Mouse (Mus musculus): ENCODE measurements around the gene Ntf5.
"Not testable (repeated sequence)": the region's sequence is repeated elsewhere in the genome, so short reads cannot be mapped to it uniquely, and the experiment has no call there.

The Ntf5 gene

GRCm38 (mm10) chr7:45413113-45413863 is at the start of gene Ntf5:
TSS of gene Ntf5 (plus strand) at chr7:45413695.
- no peak for DNase-seq (ENCODE audit: low read depth, low spot score)

GRCm38 (mm10) chr7:45363983-45364382 is 49.5 kb upstream of the Ntf5 start:
- DNase-seq (ENCODE audit: low read depth, low spot score): no peak

- DNase-seq (ENCODE audit: low read depth, low spot score): peak; percentile 19
These were observed 47.5 kb upstream of the Ntf5 start for GRCm38 (mm10) chr7:45365742-45366651.

- DNase-seq (ENCODE audit: low read depth, low spot score): no peak
These were observed 46.9 kb upstream of the Ntf5 start, which contains the start of gene Ppfia3 for GRCm38 (mm10) chr7:45366652-45367019. TSS of gene Ppfia3 (minus strand) at chr7:45367019.

- DNase-seq (ENCODE audit: low read depth, low spot score): peak; percentile 92
These were observed 46.2 kb upstream of the Ntf5 start for GRCm38 (mm10) chr7:45367020-45367880.

DNA sequence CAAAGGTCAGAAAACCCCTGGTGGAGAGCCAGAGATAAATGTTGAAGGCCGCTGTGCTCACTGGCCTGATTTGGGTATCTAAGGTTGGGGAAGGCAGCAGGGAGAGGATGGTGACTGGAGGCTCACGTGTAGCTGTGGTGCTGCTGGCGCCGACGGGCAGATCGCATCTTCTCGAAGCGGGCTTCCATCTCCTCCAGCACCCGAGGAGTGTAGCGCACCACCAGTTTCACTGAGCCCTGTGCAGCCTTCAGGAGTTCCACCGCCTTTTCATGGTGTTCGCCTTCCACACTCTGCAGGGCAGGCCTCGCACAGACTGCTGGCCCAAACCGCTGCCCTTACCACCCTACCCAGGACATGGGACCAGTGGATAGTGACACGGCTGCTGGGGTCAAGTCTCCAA is 45.3 kb upstream of the Ntf5 start:
- DNase-seq (ENCODE audit: low read depth, low spot score): no peak

DNA sequence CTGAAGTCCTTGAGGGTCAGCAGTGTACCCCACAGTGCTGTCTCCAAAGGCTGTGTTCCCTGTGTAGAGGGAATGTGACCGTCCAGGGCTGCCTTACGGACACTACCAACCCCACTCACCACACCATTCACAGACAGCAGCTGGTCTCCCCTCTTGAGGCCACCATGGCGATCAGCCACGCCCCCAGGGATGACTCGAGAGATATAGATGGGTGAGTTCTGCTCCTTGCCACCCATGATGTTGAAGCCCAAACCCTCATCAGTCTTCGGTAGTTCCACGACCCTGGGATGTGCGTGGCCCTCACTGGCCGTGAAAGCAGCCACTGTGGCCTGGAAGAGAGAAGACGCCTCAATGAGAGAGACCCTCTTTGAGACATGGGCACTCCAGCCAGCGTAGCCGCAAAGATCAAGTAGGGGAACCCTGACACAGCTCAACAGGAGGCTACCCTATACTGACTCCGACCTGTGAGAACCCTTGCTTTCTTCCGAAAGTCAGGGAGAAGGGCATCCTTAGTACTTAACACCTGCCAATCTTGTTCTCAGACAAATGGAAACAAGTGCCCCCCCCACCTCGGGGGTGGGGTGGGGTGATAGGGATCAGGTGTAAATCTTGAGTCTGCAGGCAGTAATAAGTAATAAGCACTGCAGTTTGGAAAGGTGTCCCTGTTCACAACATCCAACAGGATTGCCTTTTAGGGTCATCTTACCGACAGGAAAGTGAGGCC is 44.3 kb upstream of the Ntf5 start:
- no peak for DNase-seq (ENCODE audit: low read depth, low spot score)

GRCm38 (mm10) chr7:45369836-45370474 is 43.5 kb upstream of the Ntf5 start:
- no peak for DNase-seq (ENCODE audit: low read depth, low spot score)

DNA sequence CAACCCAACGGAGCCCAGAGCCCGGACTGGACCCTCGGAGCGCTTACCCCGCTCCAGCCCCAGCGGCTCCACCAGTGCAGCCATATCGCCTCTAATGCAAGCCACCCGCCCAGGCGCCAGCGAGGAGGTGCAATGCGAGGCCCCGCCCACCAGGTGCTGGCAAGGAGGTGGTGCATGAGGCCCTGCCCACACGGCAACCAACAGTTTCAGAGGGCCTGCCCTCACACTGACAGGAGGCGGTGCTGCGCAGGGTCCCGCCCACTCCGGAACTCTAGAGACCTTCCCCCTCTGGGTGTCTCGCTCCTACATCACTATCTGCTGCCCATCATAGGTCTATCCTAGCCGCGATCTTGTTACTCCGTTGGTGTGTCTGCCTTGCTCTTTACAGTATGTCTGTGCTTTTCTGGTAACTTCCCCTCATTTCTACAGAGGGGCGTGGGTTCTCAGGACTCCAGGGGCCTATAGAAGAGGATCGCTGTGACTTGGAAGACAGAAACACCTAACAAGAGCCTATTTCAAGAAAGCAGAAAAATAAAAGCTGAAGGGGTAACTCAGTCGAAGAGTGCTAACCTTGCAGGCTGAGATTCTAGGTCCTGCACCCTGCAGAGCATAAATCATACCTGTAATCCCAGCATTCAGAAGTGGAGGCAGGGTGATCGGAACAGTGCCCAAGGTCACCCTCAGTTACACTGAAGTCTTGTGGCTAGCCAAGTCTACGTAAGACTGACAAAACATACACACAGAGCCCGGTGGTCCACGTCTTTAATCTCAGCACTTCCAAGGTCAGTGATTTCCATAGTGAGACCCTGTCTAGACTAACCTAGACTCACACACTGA is 42.8 kb upstream of the Ntf5 start, which contains the start of gene Lin7b:
TSS of gene Lin7b (minus strand) at position 109 of the 837 bp plus-strand sequence.
- peak; percentile 77 for DNase-seq (ENCODE audit: low read depth, low spot score)

DNA sequence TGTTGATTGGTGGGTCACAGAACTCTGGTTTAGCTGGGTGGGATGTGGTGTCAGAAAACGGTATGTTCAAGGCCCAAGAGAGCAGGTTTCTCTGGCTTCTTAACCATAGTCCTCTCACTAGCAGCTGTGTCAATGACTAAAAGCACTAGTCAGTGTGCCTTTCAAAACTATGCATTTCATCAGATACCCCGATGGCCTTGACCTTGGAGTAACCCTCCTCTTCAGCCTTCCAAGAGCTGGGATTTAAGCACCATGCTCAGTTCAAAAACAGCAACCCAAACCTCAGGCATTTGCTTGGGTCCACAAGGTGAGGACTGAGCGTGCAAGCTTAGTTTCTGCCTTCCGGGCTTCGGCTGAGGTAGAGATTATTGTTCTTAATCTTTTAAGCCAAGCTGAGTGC is 41.1 kb upstream of the Ntf5 start:
- DNase-seq (ENCODE audit: low read depth, low spot score): no peak

DNA sequence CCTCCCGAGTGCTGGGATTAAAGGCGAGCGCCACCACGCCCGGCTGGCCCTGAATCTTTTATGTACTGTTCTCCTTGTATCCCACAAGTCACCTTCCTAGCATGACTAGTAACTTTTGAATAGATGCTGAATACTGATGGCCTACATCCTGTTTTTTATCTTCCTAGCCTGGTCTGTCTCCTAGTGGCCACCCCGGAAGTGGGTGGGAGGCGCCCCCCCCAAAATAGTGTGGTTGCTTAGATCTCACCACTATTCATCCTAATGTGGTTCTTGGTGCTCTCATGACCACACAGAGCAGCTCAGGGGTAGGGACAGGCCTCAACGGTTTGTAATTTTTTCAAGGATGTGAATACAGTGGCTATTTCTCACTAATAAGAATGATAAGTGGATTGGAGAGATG is 38.9 kb upstream of the Ntf5 start:
- DNase-seq (ENCODE audit: low read depth, low spot score): no peak

DNA sequence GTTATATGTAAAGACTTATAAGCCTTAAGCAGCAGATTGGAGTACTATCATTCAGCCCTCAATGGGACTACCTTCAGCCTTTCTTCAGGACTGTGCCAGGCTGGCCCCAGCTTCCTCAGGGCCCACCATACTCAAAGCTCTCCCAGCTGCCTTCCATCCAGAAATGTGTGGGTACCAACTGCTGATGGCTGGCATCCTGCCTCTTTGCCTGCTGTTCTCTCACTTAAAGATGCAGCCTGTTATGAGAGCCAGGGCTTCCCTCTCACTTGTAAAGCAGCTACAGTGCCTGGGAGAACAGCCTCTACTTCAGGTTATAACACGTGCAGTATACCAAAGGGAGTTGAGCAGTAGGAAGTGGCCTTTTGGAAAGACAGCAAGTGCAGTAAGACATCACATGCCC is 37.4 kb upstream of the Ntf5 start:
- DNase-seq (ENCODE audit: low read depth, low spot score): no peak

- DNase-seq (ENCODE audit: low read depth, low spot score): no peak
These were observed 27.4 kb upstream of the Ntf5 start for GRCm38 (mm10) chr7:45386077-45386476.

DNA sequence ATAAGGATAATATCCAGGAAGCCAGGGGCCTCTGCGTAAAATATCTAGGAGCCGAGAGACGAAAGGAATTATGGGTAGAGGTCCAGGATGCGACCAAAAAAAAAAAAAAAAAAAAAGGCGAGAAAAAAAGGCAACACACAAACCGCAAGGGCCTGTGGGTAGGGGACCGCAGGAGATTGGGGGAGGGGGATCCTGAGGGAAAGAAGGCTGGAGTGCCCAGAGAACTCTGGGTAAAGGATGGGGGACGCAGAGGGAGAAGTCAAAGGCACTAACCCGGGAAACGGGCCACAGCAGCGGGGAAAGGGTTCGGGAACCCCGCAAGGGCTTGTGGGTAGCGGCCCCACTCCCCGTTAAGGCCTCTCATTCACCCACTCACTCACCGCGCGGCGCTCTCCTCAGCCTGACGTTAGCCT is 18.4 kb upstream of the Ntf5 start:
- peak; percentile 63 for DNase-seq (ENCODE audit: low read depth, low spot score)

DNA sequence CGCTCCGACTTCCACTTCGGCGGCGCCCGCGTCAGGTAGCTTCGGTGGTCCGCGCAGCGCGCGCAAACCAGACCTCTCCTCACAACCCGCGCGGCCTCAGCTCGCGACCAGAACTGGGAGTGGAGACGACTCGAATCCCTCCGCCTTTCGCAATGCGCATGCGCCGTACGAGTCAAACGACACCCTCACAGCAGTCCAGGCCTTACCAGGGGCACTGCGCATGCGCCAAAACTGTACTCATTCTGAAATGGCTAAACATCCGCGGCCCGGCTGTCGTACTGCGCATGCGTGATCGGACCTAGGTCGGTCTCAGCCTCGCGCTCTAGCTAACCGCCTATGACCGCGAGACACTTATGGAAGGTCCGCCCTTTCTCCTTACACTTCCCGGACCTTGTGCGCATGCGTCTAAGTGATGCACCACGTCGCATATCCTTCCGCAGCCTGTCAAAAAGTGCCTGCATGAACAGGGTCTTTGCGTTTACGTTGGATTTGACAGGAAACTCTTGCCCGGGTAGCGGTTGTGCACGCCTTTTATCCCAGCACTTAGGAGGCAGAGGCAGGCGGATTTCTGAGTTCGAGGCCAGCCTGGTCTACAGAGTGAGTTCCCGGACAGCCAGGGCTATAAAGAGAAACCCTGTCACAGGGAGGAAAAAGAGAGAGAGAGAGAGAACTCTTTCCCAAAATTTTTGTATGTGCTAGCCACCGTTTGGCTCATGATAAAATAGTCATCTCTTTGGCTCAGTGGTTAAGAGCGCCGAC is 17.7 kb upstream of the Ntf5 start, which contains the start of gene Snrnp70:
TSS of gene Snrnp70 (minus strand) at position 165 of the 759 bp plus-strand sequence.
- peak; percentile 100 for DNase-seq (ENCODE audit: low read depth, low spot score)

DNA sequence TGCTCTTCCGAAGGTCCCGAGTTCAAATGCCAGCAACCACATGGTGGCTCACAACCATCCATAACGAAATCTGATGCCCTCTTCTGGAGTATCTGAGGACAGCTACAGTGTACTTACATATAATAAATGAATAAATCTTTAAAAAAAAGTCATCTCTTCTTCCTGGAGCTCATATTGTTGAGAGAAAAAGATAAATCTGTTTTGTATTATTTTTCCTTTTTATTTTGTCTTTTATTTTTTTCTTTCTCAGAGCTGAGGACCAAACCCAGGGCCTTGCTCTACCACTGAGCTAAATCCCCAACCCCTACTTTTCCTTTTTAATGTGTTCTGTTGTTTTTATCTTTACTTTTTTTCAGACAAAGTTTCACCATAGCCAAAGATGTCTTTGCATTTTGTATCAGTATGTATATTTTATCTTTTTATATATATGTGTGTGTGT is 17.1 kb upstream of the Ntf5 start:
- DNase-seq (ENCODE audit: low read depth, low spot score): not testable (repeated sequence)

GRCm38 (mm10) chr7:45396787-45397186 is 16.7 kb upstream of the Ntf5 start:
- no peak for DNase-seq (ENCODE audit: low read depth, low spot score)

- DNase-seq (ENCODE audit: low read depth, low spot score): no peak
These were observed 11.9 kb upstream of the Ntf5 start for GRCm38 (mm10) chr7:45401521-45402085.

All from embryo, embryonic 11.5 days (tissue).